Mouse (Mus musculus) stomach, postnatal 0 days (tissue): ENCODE results near the gene Lingo2. TPM values are rescaled to one million over a fixed set of nuclear protein-coding genes. Genes with fewer than 3 reads are reported as not detected.
A peak's percentile ranks its signal among the peaks of the same experiment; 100 is the strongest.

Experiments
- ATAC-seq: fragments of 200-750 bp; cut with Nextera tagmentation; 2 replicates; pipeline ENCODE4 v1.8.0; 2017; ENCODE audit not compliant: low FRiP score, low TSS enrichment
- DNase-seq: peaks from one replicate; pipeline ENCODE4 v3.0.0-alpha.2; 2016; ENCODE audit warnings: low spot score
- H3K27ac ChIP-seq: fragments of 300-500 bp; sonication (generic); replicated peaks from 2 replicates; pipeline ENCODE4 v1.5.1; 2014; ENCODE audit warnings: mild to moderate bottlenecking, control low read depth
- H3K27me3 ChIP-seq: fragments of 300-500 bp; sonication (generic); 2 replicates; pipeline ENCODE4 v1.6.1; 2014; ENCODE audit warnings: low read length; ENCODE audit not compliant: control insufficient read depth, insufficient read depth
- H3K36me3 ChIP-seq: fragments of 300-500 bp; sonication (generic); 2 replicates; pipeline ENCODE4 v1.6.1; 2014; ENCODE audit warnings: low read length, mixed read lengths; ENCODE audit not compliant: control insufficient read depth, insufficient read depth
- H3K4me1 ChIP-seq: fragments of 300-500 bp; sonication (generic); replicated peaks from 2 replicates; pipeline ENCODE4 v1.6.1; 2014; ENCODE audit warnings: antibody characterized with exemption; ENCODE audit not compliant: control insufficient read depth, insufficient read depth
- H3K4me2 ChIP-seq: fragments of 300-500 bp; sonication (generic); replicated peaks from 2 replicates; pipeline ENCODE4 v1.6.1; 2014; ENCODE audit warnings: low read depth, mild to moderate bottlenecking, control low read depth, moderate library complexity
- H3K4me3 ChIP-seq: fragments of 300-500 bp; sonication (generic); 2 replicates; pipeline ENCODE4 v1.5.1; 2014; ENCODE audit warnings: low read depth, low read length, control low read depth
- H3K9ac ChIP-seq: fragments of 300-500 bp; sonication (generic); 2 replicates; pipeline ENCODE4 v1.6.1; 2014; ENCODE audit warnings: mild to moderate bottlenecking, low read length, control low read depth, mixed read lengths
- H3K9me3 ChIP-seq: fragments of 300-500 bp; sonication (generic); 2 replicates; pipeline ENCODE4 v1.6.1; 2016; ENCODE audit warnings: low read length; ENCODE audit not compliant: control insufficient read depth
- CTCF ChIP-seq: IDR thresholded peaks from 2 replicates; pipeline ENCODE4 v1.5.1; 2016; ENCODE audit warnings: antibody characterized with exemption, low read depth, mild to moderate bottlenecking, moderate library complexity
- EP300 ChIP-seq: optimal IDR thresholded peaks from 2 replicates; pipeline ENCODE3; 2016; ENCODE audit warnings: antibody characterized with exemption
- WGBS: fragments of 180-500 bp; shearing (Covaris S2); extraction: QIAGEN DNeasy Blood & Tissue Kit; methylation state at CpG from one replicate; pipeline ENCODE4 v1.1.7; 2014; 5-methylcytosine and 5-hydroxymethylcytosine counted together
- polyA plus RNA-seq: library from polyadenylated mRNA; unstranded; fragments of >200 nt; fragmentation: Nextera tagmentation; extraction: Ambion mirVana; gene quantifications from 2 replicates; pipeline ENCODE4 v1.2.1, GENCODE M21; 2015

Gene Lingo2
- polyA plus RNA-seq, 1 experiment from 2014 or later = 0.50 TPM

DNA sequence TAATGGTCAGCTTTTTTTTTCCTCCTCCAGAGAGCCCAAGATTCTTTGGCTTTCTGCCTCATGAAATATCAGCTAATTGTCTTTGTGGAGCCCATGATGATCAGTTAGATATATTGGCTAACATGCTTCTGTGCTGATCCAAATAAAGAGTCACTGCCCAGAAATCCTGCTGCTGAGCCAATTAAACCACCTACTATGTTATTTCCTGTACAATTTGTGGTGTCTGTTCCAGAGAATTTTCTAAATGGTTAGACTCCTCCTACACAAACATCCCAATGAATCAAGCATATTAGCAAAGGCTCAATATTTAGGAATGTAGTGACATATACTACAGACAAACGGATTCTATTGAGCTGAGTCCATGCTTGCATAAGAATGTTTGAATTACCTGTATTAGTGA is 619.8 kb downstream of the Lingo2 start:
- Histone ChIP-seq H3K27ac (no peak overlapping the region), H3K4me1 (no peaks in the 10 kb centered on the region), H3K4me3 (no peak overlapping the region), H3K27me3 (no peaks in the 10 kb centered on the region), H3K9me3 (no peaks in the 10 kb centered on the region), H3K36me3 (no peaks in the 10 kb centered on the region), H3K9ac (no peak overlapping the region), H3K4me2 (no peak overlapping the region)
- ATAC-seq (no peak), DNase-seq (no peak)
- TF ChIP-seq EP300 (no peak), CTCF (no peak)
- WGBS = 61% methylated on average over 1 of the region's 1 CpGs

- no peaks in the 10 kb centered on the region for H3K27me3 ChIP-seq
- H3K27ac ChIP-seq = no peak overlapping the region
- TF ChIP-seq EP300 (no peak), CTCF (no peak)
- DNase-seq (no peak), ATAC-seq (no peak)
- no peaks in the 10 kb centered on the region for H3K9me3 ChIP-seq
- no peak overlapping the region for H3K4me3 ChIP-seq
- H3K36me3 ChIP-seq = no peaks in the 10 kb centered on the region
- H3K9ac ChIP-seq = no peak overlapping the region
- no peak overlapping the region for H3K4me2 ChIP-seq
- H3K4me1 ChIP-seq = no peaks in the 10 kb centered on the region
These were observed 625.9 kb downstream of the Lingo2 start for GRCm38 (mm10) chr4:36325603-36326002.

- no peak overlapping the region for H3K4me2 ChIP-seq
- ATAC-seq = no peak
- H3K4me3 ChIP-seq = no peak overlapping the region
- 65% methylated on average over 2 of the region's 2 CpGs for WGBS
- DNase-seq = no peak
- H3K27me3 ChIP-seq = no peaks in the 10 kb centered on the region
- H3K36me3 ChIP-seq = no peaks in the 10 kb centered on the region
- TF ChIP-seq CTCF (no peak), EP300 (no peak)
- no peaks in the 10 kb centered on the region for H3K4me1 ChIP-seq
- no peak overlapping the region for H3K9ac ChIP-seq
- no peak overlapping the region for H3K27ac ChIP-seq
- H3K9me3 ChIP-seq = no peaks in the 10 kb centered on the region
These were observed 638.5 kb downstream of the Lingo2 start for GRCm38 (mm10) chr4:36313067-36313466.

GRCm38 (mm10) chr4:36311431-36311830 is 640.1 kb downstream of the Lingo2 start:
- ATAC-seq = no peak
- Histone ChIP-seq H3K36me3 (no peaks in the 10 kb centered on the region), H3K4me1 (no peaks in the 10 kb centered on the region), H3K9me3 (no peaks in the 10 kb centered on the region), H3K4me2 (no peak overlapping the region), H3K27ac (no peak overlapping the region), H3K4me3 (no peak overlapping the region), H3K9ac (no peak overlapping the region), H3K27me3 (no peaks in the 10 kb centered on the region)
- no peak for DNase-seq
- 74% methylated on average over 6 of the region's 6 CpGs for WGBS
- TF ChIP-seq EP300 (no peak), CTCF (no peak)

DNA sequence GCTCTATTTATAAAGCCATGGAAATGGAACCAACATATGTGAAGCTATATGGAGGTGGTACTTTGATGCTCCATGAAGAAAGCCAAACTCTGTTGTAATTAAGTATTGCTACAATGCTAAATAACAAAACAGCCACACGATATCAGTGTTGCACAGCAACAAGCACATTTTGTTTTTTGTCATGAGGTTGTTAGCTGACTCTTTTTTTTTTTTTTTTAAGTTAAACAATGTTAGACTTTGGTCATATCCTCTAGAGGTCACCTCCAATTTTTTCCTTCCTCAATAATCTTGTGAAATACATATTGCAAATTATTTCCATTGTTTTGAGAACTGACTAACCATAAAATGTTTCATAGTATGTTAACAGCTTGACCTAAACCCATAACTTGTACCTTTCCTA is 646.3 kb downstream of the Lingo2 start:
- WGBS = 87% methylated on average over 1 of the region's 1 CpGs
- no peak for ATAC-seq

DNA sequence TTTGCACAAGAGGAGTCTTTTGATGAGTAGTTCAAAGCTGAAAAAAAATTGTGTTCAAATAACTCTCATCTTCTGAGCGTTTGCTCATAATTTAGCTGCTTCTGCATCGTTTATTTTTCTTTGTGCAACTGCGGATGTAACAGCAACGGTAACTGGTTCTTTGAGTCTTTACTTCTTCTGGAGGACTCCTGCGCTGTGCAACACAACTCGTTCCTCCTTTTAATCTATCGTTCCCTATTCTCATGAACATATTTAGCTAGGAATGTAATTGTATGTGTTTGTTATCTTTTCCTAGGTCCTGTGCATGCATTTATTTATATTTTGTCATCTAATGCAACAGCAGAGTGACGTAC is 661.9 kb downstream of the Lingo2 start:
- no peak overlapping the region for H3K9ac ChIP-seq
- 52% methylated on average over 8 of the region's 8 CpGs for WGBS
- no peaks in the 10 kb centered on the region for H3K4me1 ChIP-seq
- no peaks in the 10 kb centered on the region for H3K27me3 ChIP-seq
- no peaks in the 10 kb centered on the region for H3K36me3 ChIP-seq
- TF ChIP-seq EP300 (no peak), CTCF (no peak)
- H3K27ac ChIP-seq = no peak overlapping the region
- no peak for ATAC-seq
- no peaks in the 10 kb centered on the region for H3K9me3 ChIP-seq
- H3K4me2 ChIP-seq = peak overlapping the region; percentile 46
- DNase-seq = no peak
- peak overlapping the region; percentile 29 for H3K4me3 ChIP-seq

More for the DNA sequence above, 646.3 kb downstream of the Lingo2 start:
- Histone ChIP-seq H3K27me3 (no peaks in the 10 kb centered on the region), H3K9me3 (no peaks in the 10 kb centered on the region), H3K9ac (no peak overlapping the region), H3K27ac (no peak overlapping the region), H3K4me3 (no peak overlapping the region), H3K4me2 (no peak overlapping the region), H3K36me3 (no peaks in the 10 kb centered on the region), H3K4me1 (no peaks in the 10 kb centered on the region)
- DNase-seq = no peak
- TF ChIP-seq EP300 (no peak), CTCF (no peak)
